Mouse (Mus musculus): ENCODE measurements around the gene Rrp1b.

DNA sequence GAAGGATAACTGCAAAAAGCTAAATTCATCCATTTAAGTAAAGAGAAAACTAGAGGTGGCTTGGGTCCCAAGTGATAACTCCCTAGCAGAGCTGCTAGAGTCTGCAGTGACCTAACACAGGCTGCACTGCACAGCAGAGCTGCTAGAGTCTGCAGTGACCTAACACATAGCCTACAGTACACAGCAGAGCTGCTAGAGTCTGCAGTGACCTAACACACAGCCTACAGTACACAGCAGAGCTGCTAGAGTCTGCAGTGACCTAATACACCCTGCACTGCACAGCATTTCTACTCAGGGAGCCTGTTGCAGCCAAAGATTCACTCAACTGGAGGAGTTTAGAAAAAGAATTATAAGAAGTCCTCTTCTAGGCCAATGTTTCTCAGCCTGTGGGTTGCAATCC, 22.2 kb upstream of the Rrp1b start:
- no peak for TF ChIP-seq POLR2A (IDR thresholded peaks at IDR 0.05; ENCODE audit: control insufficient read depth in 1 of 2, insufficient read depth in 1 of 2, low read depth in 1 of 2, low read length in 2 of 2, poor library complexity in 1 of 2)
- TF ChIP-seq RCOR1 (IDR thresholded peaks at IDR 0.05; ENCODE audit: low read depth, low read length), result no peak
- no peak for TF ChIP-seq ELF1 (IDR thresholded peaks at IDR 0.05; ENCODE audit: low read depth, low read length)
- no peak for TF ChIP-seq TBP (IDR thresholded peaks at IDR 0.05; ENCODE audit: low read depth, low read length)
- TF ChIP-seq CTCF (IDR thresholded peaks at IDR 0.05 in 2 of 3, conservative IDR thresholded peaks at IDR 0.05 in 1 of 3; ENCODE audit: control insufficient read depth in 1 of 3, insufficient read depth in 1 of 3, low read depth in 2 of 3, low read length in 3 of 3, poor library complexity in 1 of 3, severe bottlenecking in 1 of 3), result no peak
- TF ChIP-seq NRF1 (IDR thresholded peaks at IDR 0.05; ENCODE audit: insufficient read depth, low read depth, low read length, poor library complexity, severe bottlenecking), result no peak
- no peak for TF ChIP-seq CHD2 (IDR thresholded peaks at IDR 0.05; ENCODE audit: low read length)
